Mouse (Mus musculus) lung, postnatal 0 days (tissue): ENCODE results near the gene Orai3. TPM values are rescaled to one million over a fixed set of nuclear protein-coding genes. Genes with fewer than 3 reads are reported as not detected.

Experiments used
- ATAC-seq: fragments of 200-750 bp; cut with Nextera tagmentation; 2 replicates; pipeline ENCODE4 v1.8.0; 2017; ENCODE audit warnings: moderate library complexity
- DNase-seq: peaks from one replicate; pipeline ENCODE4 v3.0.0-alpha.2; 2016; ENCODE audit warnings: low spot score
- H3K27ac ChIP-seq: fragments of 300-500 bp; sonication (generic); 2 replicates; pipeline ENCODE4 v1.5.1; 2014; ENCODE audit warnings: antibody characterized with exemption, mild to moderate bottlenecking, low read length, mixed read lengths
- H3K27me3 ChIP-seq: fragments of 300-500 bp; sonication (generic); replicated peaks from 2 replicates; pipeline ENCODE4 v1.6.1; 2014; ENCODE audit warnings: low read length, mixed read lengths; ENCODE audit not compliant: insufficient read depth
- H3K36me3 ChIP-seq: fragments of 300-500 bp; sonication (generic); 2 replicates; pipeline ENCODE4 v1.6.1; 2014; ENCODE audit warnings: low read length, mixed read lengths; ENCODE audit not compliant: insufficient read depth
- H3K4me1 ChIP-seq: fragments of 300-500 bp; sonication (generic); 2 replicates; pipeline ENCODE4 v1.6.1; 2014; ENCODE audit warnings: antibody characterized with exemption, low read depth, low read length, mixed read lengths; ENCODE audit not compliant: insufficient read depth
- H3K4me2 ChIP-seq: fragments of 300-500 bp; sonication (generic); replicated peaks from 2 replicates; pipeline ENCODE4 v1.6.1; 2014; ENCODE audit warnings: low read depth, mild to moderate bottlenecking, low read length, moderate library complexity, mixed read lengths
- H3K4me3 ChIP-seq: fragments of 300-500 bp; sonication (generic); 2 replicates; pipeline ENCODE4 v1.5.1; 2014; ENCODE audit warnings: low read depth, low read length
- H3K9ac ChIP-seq: fragments of 300-500 bp; sonication (generic); replicated peaks from 2 replicates; pipeline ENCODE4 v1.6.1; 2014; ENCODE audit warnings: low read depth, mild to moderate bottlenecking
- H3K9me3 ChIP-seq: fragments of 300-500 bp; sonication (generic); 2 replicates; pipeline ENCODE4 v1.6.1; 2016; ENCODE audit warnings: low read length, mixed read lengths
- CTCF ChIP-seq: IDR thresholded peaks from 2 replicates; pipeline ENCODE4 v1.5.1; 2016; ENCODE audit warnings: antibody characterized with exemption, mild to moderate bottlenecking
- EP300 ChIP-seq: IDR thresholded peaks from 2 replicates; pipeline ENCODE4 v1.6.1; 2016; ENCODE audit warnings: antibody characterized with exemption, mild to moderate bottlenecking, control low read depth
- WGBS: fragments of 180-500 bp; shearing (Covaris S2); extraction: QIAGEN DNeasy Blood & Tissue Kit; methylation state at CpG from one replicate; pipeline ENCODE4 v1.1.7; 2014; 5-methylcytosine and 5-hydroxymethylcytosine counted together
- polyA plus RNA-seq: library from polyadenylated mRNA; unstranded; fragments of >200 nt; fragmentation: Nextera tagmentation; extraction: Ambion mirVana; gene quantifications from 2 replicates; pipeline ENCODE4 v1.2.1, GENCODE M21; 2015

Gene Orai3
- polyA plus RNA-seq, 1 experiment from 2014 or later: 42.8 TPM

DNA sequence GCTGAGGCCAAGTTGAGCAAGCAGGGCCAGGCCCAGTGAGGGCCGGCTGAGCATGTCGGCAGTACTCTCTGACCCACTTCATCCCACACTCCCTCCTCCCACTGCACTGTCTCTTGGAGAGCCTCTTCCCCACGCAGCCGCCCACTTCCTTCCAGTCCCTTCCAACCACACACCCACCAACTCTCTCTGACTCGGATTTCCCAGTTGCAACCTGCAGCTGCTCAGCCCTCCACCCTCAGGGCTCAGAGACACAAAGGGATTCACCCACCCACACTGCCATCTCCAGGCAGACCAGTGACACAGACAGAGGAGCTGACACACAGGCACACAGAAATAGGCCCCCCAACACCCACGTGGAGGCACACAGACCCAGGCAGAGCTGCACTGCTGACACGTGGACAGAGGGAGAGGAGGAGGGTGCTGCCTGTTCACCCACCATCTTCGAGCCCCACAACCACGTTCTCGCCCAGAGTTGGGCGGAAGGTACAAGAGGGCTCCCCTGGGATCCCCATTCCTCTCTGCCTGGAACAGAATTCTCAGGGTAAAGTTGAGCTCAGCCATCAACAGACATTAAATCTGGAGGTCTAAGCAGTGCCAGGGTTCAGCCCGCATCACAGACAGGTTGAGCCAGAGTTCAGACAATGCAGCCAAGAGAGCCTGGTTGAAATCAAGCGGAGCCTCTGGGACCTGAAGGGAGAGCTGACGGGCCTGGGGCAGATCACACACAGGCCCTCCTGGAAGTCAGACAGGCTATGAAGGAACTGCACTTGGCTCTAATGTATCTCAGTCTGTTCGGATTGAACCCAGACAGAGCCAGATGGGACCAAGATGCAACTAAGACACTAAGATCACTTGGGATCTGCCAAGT is 46.6 kb downstream of the Orai3 start:
- TF ChIP-seq EP300: no peak
- TF ChIP-seq CTCF: peak; percentile 77
- no peaks in the 10 kb centered on the region for H3K36me3 ChIP-seq
- DNase-seq: peak; percentile 68
- no peaks in the 10 kb centered on the region for H3K27me3 ChIP-seq
- no peaks in the 10 kb centered on the region for H3K4me1 ChIP-seq
- no peaks in the 10 kb centered on the region for H3K9me3 ChIP-seq
- H3K9ac ChIP-seq: no peak overlapping the region
- no peak overlapping the region for H3K4me3 ChIP-seq
- no peak overlapping the region for H3K4me2 ChIP-seq
- peak; percentile 86 for ATAC-seq
- no peak overlapping the region for H3K27ac ChIP-seq
- 54% methylated on average over 14 of the region's 15 CpGs for WGBS

DNA sequence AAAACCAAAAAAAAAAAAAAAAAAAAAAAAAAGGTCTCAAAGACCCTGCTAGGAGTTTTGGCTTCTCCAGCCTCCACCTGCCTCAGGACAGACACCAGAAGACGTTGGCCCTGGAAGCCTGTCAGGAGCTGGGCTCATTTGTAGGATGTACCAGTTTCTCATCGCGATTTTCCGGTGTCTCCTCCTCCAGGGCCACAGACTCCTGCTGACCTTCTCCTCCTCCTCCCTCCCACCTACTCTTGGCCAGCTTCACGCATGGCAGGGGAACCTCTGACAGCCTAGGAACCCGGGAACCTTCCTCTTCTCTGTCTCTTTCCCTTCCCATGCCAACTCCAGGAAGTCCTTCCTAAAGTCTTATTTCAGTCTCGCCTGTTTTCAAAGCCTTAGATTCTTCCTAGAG is 47.4 kb downstream of the Orai3 start:
- Histone ChIP-seq H3K27me3 (no peaks in the 10 kb centered on the region), H3K27ac (no peak overlapping the region), H3K4me2 (no peak overlapping the region), H3K4me3 (no peak overlapping the region), H3K9me3 (no peaks in the 10 kb centered on the region), H3K36me3 (no peaks in the 10 kb centered on the region), H3K4me1 (no peaks in the 10 kb centered on the region), H3K9ac (no peak overlapping the region)
- ATAC-seq (no peak), DNase-seq (no peak)
- 78% methylated on average over 7 of the region's 7 CpGs for WGBS
- TF ChIP-seq EP300 (no peak), CTCF (no peak)

DNA sequence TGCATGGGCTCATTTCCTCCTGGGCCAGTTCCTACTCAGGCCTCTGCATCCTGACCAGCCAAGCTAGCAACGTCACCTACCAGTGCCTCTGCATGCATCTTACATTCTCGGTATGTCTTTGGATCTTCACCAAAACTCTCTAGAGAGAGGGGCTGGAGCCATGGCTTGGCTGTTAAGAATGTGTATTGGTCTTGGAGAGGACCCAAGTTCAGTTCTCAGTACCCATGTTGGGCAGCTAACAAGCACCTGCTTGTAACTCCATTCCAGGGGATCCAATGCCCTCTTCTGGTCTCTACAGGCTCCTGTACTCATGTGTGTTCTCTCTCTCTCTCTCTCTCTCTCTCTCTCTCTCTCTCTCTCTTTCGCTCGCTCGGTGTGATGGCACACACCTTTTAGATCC is 48.2 kb downstream of the Orai3 start:
- no peak overlapping the region for H3K4me2 ChIP-seq
- no peaks in the 10 kb centered on the region for H3K27me3 ChIP-seq
- ATAC-seq (no peak), DNase-seq (no peak)
- no peak overlapping the region for H3K27ac ChIP-seq
- H3K9me3 ChIP-seq: no peaks in the 10 kb centered on the region
- no peak for TF ChIP-seq EP300
- no peak for TF ChIP-seq CTCF
- no peaks in the 10 kb centered on the region for H3K4me1 ChIP-seq
- no peak overlapping the region for H3K9ac ChIP-seq
- no peak overlapping the region for H3K4me3 ChIP-seq
- no peaks in the 10 kb centered on the region for H3K36me3 ChIP-seq
- 80% methylated on average over 5 of the region's 5 CpGs for WGBS

DNA sequence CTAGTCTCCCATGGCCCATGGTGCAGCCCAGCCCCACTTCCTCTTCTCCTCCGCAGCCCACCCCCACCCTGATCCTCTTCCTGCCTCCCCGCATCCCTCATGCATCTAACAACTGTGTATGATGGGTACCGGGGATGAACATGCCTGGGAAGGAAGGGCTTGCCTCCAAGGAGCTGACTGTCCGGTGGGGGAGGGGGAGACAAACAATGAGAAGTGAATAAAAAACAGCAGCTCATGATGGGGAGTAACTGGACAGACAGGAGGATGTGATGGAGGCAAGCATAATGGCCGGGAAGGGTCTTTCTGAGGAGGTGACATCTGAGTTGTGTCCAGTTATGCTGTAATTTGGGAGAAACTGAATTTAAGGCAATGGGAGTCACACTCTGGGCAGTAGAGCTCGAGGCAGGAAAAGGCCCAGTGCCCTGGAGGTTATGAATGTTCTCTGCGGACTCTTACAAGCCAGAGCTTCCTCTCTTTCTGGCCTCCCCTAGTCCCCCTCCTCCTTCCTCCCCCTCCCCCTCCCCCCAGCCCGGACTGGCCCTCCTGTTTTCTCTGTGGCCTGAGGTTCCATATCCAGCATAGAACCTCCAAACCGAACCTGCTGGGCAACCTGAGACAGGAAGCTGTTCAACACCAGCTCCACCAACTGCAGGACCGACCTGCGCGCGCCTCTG is 51.4 kb downstream of the Orai3 start:
- no peak for DNase-seq
- ATAC-seq: 0 out of 2 replicates have a peak, but pooled peaks have one; percentile 33
- Histone ChIP-seq H3K27me3 (no peaks in the 10 kb centered on the region), H3K4me2 (no peak overlapping the region), H3K36me3 (no peaks in the 10 kb centered on the region), H3K9ac (no peak overlapping the region), H3K4me1 (no peaks in the 10 kb centered on the region), H3K27ac (no peak overlapping the region), H3K4me3 (no peak overlapping the region), H3K9me3 (no peaks in the 10 kb centered on the region)
- WGBS: 39% methylated on average over 13 of the region's 13 CpGs
- TF ChIP-seq CTCF: no peak
- no peak for TF ChIP-seq EP300

DNA sequence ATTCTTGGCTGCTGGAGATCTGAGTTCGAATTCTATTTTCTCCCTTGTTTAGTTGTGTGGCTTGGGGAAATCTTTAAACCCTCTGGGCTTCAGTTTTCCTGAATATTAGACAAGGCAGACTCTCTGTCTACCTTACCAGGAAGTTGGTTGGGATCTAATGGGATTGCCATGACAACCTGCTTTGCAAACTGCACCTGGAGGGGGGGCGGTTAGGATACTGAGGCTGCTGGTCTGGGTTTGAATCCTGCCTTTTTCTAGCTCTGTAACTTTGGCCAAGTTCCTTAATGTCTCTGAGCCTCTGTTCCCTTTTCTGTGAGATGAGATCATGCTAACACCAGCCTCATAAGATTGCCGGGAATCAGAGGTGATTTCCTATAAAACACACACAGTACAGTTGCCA is 52.9 kb downstream of the Orai3 start:
- H3K4me2 ChIP-seq: no peak overlapping the region
- no peaks in the 10 kb centered on the region for H3K9me3 ChIP-seq
- H3K27ac ChIP-seq: no peak overlapping the region
- no peaks in the 10 kb centered on the region for H3K4me1 ChIP-seq
- ATAC-seq (no peak), DNase-seq (no peak)
- WGBS: 78% methylated on average over 3 of the region's 3 CpGs
- no peaks in the 10 kb centered on the region for H3K27me3 ChIP-seq
- H3K4me3 ChIP-seq: no peak overlapping the region
- TF ChIP-seq EP300 (no peak), CTCF (no peak)
- H3K9ac ChIP-seq: no peak overlapping the region
- H3K36me3 ChIP-seq: no peaks in the 10 kb centered on the region

DNA sequence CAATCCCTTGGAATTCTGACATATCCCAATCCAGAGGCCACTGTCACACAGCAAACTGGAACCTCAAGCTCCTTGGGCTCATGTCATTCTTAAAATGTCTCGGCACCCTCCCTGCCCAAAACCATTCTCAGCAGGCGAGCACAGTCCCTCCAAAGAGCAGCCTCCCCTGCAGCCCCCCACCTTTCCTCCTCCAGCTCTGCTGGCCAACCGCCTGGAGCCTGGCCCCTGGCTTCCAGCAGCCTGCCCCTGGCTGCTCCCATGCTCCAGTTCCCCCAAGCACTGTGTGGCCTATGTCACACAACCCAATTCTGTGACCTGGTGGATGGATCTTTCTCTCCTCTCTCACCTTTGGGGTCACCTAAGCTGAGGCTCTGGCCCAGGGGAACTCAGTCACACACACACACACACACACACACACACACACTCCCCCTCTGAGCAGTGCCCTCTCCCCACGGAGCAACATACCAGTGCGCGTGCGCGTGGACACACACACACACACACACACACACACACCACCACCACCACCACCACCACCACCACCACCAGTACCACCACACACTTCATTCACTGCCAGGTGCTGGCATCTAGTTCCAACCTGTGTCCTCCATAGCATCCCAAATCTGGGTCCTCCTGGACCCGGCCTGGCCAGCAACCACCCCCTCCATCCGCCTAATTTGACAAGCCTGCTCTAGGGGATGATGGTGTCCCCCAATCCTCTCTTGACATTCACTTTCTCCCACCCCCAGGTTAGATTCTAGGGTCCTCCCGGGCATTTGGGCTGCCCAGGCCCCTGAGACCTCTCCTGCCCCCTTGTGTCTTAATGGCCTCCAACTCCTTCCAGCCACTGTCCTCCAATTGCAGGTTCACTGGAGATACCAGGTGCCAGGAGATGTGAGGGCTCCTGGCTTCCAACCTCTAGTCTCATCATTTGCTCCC is 53.9 kb downstream of the Orai3 start:
- no peak overlapping the region for H3K9ac ChIP-seq
- WGBS: 55% methylated on average over 6 of the region's 11 CpGs
- DNase-seq (no peak), ATAC-seq (peak; percentile 10; the same call in 1 of the 2 replicates)
- peak overlapping the region; percentile 27; the same call in 1 of the 2 replicates for H3K4me3 ChIP-seq
- no peak for TF ChIP-seq EP300
- peak; percentile 40; the same call in 1 of the 2 replicates for TF ChIP-seq CTCF
- no peaks in the 10 kb centered on the region for H3K27me3 ChIP-seq
- H3K9me3 ChIP-seq: no peaks in the 10 kb centered on the region
- H3K4me2 ChIP-seq: peak overlapping the region; percentile 59
- no peak overlapping the region for H3K27ac ChIP-seq
- no peaks in the 10 kb centered on the region for H3K4me1 ChIP-seq
- H3K36me3 ChIP-seq: no peaks in the 10 kb centered on the region
